Mouse (Mus musculus) adrenal gland, postnatal 14 days (tissue): Measurements from ENCODE around the gene Sgms2. TPM values are rescaled to one million over a fixed set of nuclear protein-coding genes. Genes with fewer than 3 reads are reported as not detected.

ENCODE experiments used
- DNase-seq: peaks from one replicate; pipeline ENCODE4 v3.0.0; 2021; ENCODE audit warnings: mixed read lengths
- total RNA-seq: library from RNA; stranded (reverse); gene quantifications from 2 replicates; pipeline ENCODE4 v1.2.3, GENCODE M21; 2021

Sgms2 gene
- total RNA-seq, 1 experiment from 2014 or later: 5.9 TPM

DNA sequence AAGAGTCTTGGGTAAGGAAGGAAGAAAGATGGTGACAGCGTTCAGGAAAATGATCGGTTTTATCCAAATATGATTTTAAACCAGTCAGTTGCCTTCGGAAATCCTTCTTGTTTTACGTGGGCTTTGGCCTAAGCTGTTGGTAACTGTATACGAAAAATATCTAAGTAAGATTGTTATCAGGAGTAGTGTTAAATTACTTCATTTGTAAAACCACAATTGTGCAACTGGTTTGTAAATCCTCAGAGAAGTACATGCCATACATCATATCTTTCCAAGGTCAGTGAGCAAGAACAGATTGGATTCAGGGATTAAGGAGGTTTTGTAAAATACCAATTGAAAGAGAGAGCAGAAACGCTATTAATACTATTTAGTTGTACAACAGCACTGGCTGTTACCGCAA is 185.0 kb downstream of the Sgms2 start:
- DNase-seq: no peak

DNA sequence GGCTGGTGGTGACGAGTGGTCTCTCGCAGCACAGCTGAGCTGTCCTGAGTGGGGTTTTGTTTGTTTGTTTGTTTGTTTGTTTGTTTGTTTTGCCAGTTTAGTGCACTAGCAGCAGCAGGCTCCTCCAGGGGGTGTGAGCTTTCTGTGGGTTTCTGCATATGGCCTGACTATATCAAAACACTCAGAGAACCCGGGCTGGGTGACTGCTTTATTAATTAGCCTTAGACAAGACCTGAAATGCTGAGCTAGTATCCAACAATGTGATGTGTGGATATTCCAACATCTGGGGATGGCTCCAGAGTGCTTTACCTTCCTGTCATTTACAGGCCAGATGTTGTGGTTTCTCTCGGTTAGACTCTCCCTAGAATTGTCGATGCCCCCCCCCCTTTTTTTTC is 187.9 kb downstream of the Sgms2 start:
- DNase-seq: no peak

DNA sequence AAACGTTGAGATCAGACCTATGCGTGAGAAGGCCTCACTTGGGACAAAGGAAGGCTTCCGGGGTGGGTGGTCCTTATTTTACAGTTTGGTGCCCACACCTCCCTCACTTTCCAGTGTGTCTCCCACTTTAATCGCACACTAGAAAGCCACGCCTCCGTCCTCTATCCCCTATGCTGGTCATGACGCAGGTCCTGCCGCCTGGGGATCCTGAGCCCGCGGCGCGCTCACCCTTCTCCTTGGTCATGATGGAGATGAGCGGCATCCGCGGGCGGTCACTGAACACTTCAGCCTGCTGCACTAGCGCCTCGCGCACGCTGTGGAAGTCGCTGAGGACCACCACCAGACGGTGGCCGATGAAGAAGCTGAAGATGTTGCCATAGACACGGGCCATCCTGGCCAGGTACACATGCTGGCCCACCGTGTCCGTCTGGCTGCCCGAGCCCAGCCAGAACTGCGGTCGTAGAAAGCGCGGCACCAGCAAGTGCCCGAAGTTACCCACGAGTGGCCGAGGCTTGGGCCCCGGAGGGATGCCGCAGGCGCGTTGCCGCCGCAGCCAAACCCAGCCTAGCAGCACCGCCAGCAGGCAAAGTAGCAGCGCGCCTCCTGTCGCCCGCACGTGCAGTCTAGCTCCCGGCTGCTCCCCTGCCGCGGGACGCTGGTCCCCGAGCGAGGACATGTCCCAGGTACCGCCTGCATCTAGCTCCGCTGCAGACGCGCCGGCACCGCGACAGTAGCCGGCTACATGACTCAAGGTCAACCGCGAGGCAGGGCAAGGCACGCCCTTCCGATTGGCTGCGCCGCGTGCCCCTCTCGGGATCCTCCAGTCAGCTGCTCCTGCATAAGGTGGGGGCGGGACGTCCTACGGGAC is 188.5 kb downstream of the Sgms2 start, which contains the start of gene Cyp2u1:
TSS of gene Cyp2u1 (minus strand) at position 776 of the 868 bp plus-strand sequence.
- DNase-seq: peak; percentile 93

DNA sequence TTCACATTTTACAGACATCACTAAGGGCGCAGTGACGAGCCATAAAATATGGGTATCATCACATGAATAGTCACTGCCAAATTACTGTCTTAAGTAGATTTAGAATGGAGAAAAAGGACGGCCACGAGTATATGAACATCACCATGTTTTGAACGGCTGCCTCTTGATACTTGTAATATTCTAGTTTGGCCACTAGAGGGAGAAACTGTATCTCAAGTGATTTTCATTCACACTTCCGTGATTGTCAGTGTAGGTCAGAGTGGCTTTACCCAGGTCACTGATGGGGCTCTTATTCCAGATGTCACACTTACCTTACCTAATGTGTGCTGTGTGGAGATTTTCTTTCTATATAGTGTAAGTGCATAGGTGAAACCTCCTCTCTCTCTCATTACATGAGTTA is 191.3 kb downstream of the Sgms2 start:
- no peak for DNase-seq

DNA sequence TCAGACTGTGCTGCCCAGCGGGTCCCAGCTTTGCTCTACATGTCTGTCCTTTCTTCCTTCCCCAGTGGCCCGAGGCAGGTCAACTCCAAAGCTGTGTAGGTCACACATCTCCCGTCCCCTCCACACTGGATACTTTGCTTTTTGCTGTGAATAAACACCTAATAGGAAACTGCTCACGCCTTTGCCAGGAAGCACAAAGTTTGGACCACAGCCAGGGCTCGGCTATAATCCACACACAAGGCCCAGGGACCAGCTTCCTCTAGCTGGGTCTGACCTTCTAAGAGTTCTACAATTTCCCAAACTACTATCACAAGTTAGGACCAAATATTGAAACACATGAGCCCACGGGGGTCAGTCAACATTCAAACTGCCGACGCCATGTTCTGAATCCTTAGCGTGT is 192.1 kb downstream of the Sgms2 start:
- no peak for DNase-seq

DNA sequence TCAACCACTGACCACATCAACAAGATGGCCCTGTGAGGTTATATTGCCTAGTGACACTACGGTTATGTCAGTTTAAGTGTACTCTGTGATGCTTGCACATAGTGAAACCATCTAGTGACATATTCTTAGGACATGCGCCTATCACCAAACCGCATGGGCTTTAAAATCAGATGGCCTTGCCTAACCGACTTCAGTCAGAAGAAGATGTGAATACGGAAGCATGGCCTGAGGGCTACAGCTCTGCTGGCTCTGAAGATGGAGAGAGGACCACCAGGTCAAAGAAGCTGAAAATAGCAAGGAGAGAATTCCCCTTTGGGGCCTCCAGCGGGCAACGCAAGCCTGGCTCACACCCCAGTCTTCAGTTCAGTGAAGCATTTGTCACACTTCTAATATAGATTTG is 194.3 kb downstream of the Sgms2 start:
- DNase-seq: no peak

DNA sequence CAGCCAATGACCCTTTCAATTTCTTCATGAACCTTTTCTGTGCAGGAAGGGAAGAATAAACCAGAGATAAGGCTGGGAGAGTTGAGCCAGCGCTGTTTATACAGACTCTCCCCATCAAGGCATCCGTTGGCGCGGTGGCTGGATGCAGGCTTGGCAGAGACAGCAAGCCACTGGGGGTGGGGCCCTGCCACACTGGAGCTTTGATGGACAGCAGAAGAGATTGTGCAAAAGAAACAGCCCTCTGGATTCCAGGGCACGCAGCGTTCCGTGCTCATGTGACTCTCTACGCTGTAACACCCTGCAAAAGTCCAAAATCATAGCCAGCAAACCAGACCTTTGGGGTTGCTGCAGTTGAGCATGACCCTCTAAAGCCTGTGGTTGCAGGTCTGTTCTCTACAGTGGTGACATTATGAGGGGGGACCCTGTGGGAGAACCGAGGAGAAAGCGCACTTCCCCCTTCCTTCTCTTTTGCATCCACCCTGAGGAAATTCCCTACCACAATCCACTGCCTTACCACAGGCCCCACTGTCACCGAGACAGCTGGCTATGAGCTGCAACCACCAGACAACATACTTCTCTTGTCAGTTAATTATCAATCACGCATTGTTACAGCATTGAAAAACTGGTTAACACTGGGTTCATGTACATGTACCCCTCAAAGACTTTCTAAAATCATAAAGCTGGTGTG is 195.6 kb downstream of the Sgms2 start:
- DNase-seq: peak; percentile 61

DNA sequence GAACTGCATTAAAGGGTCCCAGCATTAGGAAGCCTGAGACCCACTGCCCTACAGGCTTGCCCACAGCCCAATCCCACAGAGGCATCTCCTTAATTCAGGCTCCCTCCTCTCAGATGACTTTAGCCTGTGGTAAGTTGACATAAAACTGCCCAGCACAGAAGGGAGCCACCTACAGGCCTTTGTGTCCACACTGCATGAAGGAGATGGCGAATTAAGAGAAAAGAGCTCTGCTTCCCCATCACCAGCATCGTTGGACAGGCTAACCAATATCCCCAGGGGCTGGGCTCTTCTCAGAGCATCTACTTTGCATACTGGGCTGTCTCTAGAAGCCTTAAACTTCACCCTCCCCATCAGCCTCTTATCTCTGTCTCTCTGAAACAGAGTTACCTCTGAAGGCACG is 196.7 kb downstream of the Sgms2 start:
- DNase-seq: no peak

DNA sequence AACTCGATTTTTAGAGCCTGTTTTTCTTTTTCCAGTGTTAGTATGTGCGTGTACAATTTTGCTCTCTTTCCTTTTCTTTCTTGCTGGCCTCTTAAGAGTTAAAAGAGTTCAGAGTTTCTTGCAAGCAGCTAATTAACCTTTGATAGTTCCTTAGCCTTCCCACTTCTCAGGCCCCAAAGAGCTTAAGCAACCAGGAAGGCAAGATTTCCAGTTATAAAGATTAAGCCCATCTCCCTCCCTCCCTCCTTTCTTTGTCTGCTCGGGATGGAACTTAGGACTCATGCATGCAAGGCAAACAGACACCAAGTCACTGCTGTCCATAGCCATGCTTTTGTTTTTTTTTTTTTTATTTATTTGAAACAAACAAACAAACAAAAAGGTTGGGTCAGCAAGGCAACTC is 198.3 kb downstream of the Sgms2 start:
- no peak for DNase-seq

DNA sequence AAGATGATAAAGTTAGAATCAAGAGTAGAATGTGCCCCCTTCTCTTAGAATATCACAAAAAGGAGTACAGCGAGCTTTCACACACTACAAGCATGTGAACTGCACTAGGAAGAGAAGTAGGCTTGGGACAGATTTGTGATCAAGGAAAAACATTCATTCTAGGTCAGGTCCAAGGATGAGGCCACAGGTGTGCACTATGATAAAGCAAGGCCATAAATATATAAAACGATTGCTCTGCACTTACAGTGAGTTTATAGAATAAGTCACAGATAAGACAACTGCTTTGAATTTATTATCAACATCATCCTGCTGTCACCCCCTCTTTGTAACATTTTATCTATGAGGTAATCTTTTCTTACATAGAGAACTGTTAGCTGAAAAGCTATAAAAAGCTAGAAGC is 198.9 kb downstream of the Sgms2 start:
- no peak for DNase-seq

DNA sequence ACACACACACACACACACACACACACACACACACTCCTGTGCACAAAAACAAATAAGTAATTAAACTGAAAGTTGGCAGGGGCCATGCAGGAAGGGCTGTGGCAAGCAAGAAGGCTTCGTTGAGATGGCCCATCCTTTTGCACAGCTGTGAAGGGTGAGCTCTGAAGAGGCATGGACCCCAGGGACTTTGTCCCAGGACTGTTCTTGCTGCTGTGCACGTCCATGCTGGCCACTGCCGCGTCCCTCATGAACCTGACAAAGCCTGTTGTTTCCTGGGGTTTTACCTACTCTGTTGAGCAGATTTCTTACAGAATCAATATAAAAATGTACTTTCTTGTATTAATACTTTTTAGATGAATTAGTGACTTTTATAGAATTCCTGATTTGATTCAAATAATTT is 199.3 kb downstream of the Sgms2 start:
- no peak for DNase-seq

DNA sequence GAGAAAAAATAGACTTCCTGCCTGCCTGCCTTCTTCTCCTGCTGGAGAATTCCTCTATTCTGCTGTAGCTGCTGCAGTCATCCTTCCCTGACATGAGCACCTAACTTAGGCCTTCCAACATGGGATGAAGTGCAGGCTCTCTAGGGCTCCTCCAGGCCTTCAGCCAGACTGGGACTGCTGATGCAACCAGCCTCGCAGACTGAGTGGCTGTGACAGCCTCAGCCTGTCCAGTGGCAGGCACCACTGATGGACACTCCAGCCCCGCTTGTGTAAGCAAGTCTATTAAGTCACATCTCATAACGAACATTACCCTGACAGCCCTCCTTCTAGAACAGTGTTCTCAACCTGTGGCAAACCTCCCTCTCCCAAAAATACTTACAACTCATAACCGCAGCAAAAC is 217.1 kb downstream of the Sgms2 start:
- DNase-seq: peak; percentile 63

DNA sequence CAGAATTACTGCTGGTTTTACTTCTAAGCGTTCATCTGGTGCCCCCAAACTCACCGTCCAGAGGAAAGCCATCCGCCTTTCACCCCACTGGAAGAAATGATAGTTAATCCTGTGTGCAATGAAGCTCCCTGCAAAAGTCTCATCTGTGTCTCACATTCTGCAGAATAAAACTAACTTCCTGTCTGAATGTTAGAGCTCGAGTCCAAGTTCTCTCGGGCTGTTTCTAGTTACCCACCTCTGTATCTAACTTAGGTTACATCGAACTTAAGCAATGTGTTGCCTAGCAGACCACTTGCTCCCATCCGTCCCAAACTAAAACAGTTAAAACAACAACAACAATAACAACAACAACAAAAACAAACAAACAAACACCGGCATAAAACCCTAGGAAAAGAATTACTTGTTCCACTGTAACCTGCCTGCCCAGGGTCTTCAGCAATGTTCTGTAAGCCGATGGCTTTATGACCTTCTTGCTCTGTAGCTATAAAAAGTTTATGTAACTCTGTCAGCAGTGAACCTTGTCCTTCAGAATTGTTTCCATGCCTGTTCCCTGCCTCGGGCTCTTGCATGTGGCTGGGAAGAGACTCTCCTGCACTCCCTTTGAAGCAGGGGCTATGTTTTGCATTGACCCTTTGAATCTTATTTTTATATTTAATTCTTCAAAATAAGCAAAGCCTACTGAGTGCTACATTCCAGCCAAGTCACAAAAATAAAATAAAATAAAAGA is 218.7 kb downstream of the Sgms2 start:
- DNase-seq: no peak

DNA sequence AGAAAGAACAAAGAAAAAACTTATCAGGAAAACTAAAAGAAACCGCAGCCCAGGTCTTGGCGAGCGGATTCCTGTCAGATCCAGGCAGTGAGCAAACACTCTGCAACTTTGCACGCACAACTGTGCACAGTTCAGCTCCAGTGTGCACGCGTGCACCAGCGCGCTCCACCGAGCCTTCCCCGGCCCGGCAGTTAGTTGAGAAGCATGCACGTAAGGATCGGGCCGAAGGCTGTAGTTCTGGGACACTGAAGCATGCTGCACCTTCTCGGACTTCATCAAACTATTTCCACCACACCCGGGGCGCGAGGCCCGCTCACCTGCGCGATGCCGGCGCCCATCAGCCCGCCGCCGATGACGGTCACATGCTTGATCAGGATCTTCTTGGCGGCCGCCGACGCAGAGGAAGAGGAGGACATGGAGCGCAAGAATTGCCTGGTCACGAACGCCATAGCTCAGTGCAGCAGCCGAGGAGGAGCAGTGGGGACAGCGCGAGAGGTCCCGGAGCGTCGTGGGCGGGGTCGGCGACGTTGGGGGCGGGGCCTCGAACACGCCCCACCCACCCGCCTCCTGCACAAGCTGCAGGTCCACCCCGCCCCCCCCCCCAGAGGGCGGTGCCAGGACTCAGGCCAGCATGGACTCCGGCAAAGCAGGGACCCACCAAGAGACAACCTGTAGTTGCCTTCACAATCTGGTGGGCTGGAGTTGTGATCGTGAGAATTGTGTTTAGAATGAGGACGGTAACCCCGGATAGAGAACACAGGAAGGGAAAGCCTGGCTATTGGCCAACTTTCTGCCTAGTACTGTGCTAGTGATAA is 219.4 kb downstream of the Sgms2 start, which contains the start of gene Hadh:
TSS of gene Hadh (minus strand) at position 543 of the 815 bp plus-strand sequence.
- DNase-seq: peak; percentile 93

DNA sequence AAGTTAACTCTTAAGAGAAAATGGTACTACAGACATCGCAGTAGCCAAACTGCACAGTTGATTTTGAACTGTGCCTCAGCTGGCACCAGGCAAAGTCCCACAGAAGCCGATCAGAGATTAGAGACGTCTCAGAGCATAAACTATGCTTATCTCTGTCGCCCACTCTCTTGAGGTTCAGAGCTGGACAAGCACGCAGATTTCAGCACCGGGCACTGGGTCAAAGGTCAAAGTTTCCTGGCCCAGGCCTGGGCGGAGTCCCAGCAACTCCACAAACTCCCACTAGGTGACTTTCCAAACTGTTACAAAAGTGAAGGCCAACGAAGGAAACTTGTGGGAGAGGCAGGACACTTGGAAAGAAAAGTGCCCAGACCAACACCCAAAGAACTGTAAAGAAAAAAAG is 220.1 kb downstream of the Sgms2 start:
- peak; percentile 88 for DNase-seq

DNA sequence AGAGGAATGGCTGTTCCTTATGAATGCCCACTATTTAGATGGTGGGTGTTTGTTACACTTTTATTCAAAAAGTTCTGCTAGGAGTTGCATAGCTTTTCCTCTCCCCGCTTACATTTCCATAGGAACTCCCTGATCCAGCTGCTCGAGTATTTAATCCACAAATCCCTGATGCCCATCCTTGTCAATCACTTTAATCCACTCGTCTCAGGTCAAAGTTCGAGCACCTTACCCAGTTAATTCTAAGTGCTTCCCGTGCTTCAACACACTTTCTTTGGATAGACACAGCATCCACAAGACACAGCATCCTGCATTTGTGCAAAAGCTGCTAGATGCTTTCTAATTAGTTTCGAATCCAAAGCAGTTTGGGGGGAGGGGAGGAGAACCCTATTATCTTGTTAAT is 220.8 kb downstream of the Sgms2 start:
- no peak for DNase-seq

Other genes with a start within 250 kb of the Sgms2 start
- 822 and 851 TPM in 2 replicates for gene Hadh, start 219.3 kb downstream of the Sgms2 start, total RNA-seq
- gene Cyp2u1, start 188.2 kb downstream of the Sgms2 start, total RNA-seq: 17.8 and 22.7 TPM in 2 replicates
- gene Papss1, start 73.4 kb upstream of the Sgms2 start, total RNA-seq: 43.6 and 45.1 TPM in 2 replicates